Mouse (Mus musculus) mouse embryonic stem cell (cell line): ENCODE results near the gene Mgat5.

Experiments
- in situ Hi-C, 2 experiments: fragments of 300-500 bp; cut with MboI; formaldehyde crosslinking; loops; 1 replicate in 1 of 2; 3 replicates in 1 of 2; pipeline ENCODE4 v1.14.3; 2019 to 2020; ENCODE audit warnings: low sequenced_read_pairs in 2 of 2, low pct_unique_long_range_greater_than_20kb in 1 of 2, mixed read lengths in 1 of 2; ENCODE audit not compliant: unreplicated experiment in 1 of 2

The Mgat5 gene

GRCm38 (mm10) chr1:127287505-127287904 is 82.7 kb downstream of the Mgat5 start:
- in situ Hi-C loops, result no loop called here

GRCm38 (mm10) chr1:127290879-127291278 is 86.1 kb downstream of the Mgat5 start:
- in situ Hi-C loops, result no loop called here

- in situ Hi-C loops, result no loop called here
These were observed 86.9 kb downstream of the Mgat5 start for GRCm38 (mm10) chr1:127291721-127292120.

- in situ Hi-C loops, result no loop called here
These were observed 88.5 kb downstream of the Mgat5 start for GRCm38 (mm10) chr1:127293286-127293685.

- in situ Hi-C loops, result no loop called here
These were observed 92.0 kb downstream of the Mgat5 start for GRCm38 (mm10) chr1:127296815-127297214.

- in situ Hi-C loops, result no loop called here
These were observed 95.0 kb downstream of the Mgat5 start for GRCm38 (mm10) chr1:127299774-127300173.

GRCm38 (mm10) chr1:127301038-127301437 is 96.2 kb downstream of the Mgat5 start:
- in situ Hi-C loops, result no loop called here

GRCm38 (mm10) chr1:127302620-127303019 is 97.8 kb downstream of the Mgat5 start:
- in situ Hi-C loops, result no loop called here

GRCm38 (mm10) chr1:127303791-127304190 is 99.0 kb downstream of the Mgat5 start:
- in situ Hi-C loops, result no loop called here

GRCm38 (mm10) chr1:127304281-127304680 is 99.5 kb downstream of the Mgat5 start:
- in situ Hi-C loops, result no loop called here

GRCm38 (mm10) chr1:127305582-127305981 is 100.8 kb downstream of the Mgat5 start:
- in situ Hi-C loops, result no loop called here

GRCm38 (mm10) chr1:127306024-127306771 is 101.4 kb downstream of the Mgat5 start:
- in situ Hi-C loops, result no loop called here

- in situ Hi-C loops, result no loop called here
These were observed 102.5 kb downstream of the Mgat5 start for GRCm38 (mm10) chr1:127307361-127307760.

- in situ Hi-C loops, result no loop called here
These were observed 103.5 kb downstream of the Mgat5 start for GRCm38 (mm10) chr1:127308207-127308725.

GRCm38 (mm10) chr1:127308989-127309701 is 104.3 kb downstream of the Mgat5 start:
- in situ Hi-C loops, result no loop called here

- in situ Hi-C loops, result no loop called here
These were observed 105.2 kb downstream of the Mgat5 start for GRCm38 (mm10) chr1:127310011-127310410.

- in situ Hi-C loops, result no loop called here
These were observed 105.9 kb downstream of the Mgat5 start for GRCm38 (mm10) chr1:127310703-127311102.

- in situ Hi-C loops, result no loop called here
These were observed 109.0 kb downstream of the Mgat5 start for GRCm38 (mm10) chr1:127313652-127314350.
